Comparison of ENCODE assay signal across 20 mouse cellular contexts in the genomic region with DNA sequence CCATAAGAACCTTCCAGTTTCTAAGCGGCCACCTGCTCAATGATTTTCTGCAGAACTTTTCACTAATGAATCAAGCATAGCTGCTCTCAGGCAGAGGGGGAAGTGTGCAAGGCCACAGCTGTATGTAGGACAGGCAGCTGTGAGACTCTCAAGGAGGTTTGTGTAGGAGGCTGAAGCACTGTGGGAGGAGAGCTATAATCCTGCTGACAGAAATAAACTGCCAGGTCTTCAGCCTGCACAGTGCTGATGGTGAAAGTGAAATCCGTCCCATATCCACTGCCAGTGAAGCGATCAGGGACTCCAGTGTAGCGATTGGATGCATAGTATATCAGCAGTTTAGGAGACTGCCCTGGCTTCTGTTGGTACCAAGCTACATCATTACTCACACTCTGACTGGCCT.
DNase-seq lines count a peak whose midpoint lies in the region; ATAC-seq lines count a peak whose summit lies in the region.
"Had no signal": no experiment of that assay in that cellular context is flagged by ENCODE, and none has a peak within 500 bp of the region (broad histone marks: within the 10 kb centered on the region; RNA-seq: fewer than 3 reads in every experiment).

No protein-coding gene starts in this region.

- no peak overlapping the region for H3K4me3 ChIP-seq in kidney, embryonic 14.5 days (ENCODE audit: low read length)
- no peak overlapping the region for H3K4me3 ChIP-seq in heart, embryonic 12.5 days
- H3K4me3 ChIP-seq: erythroblast, embryonic 14.5 days; forebrain, embryonic 15.5 days; heart, adult 2 months; hindbrain, embryonic 10.5 days; midbrain, embryonic 12.5 days; neural tube, embryonic 13.5 days had no signal

- DNase-seq in kidney, adult 8-10 months: no peak
- peak; percentile 2 to 20 for DNase-seq in left cerebral cortex, adult 18-20 months (ENCODE audit: low spot score in 2 of 2)
- DNase-seq in left cerebral cortex, postnatal 4 days: no peak
- DNase-seq in B cell, adult 2 months: peak; percentile 1 to 12
- DNase-seq in left cerebral cortex, postnatal 14 days (ENCODE audit: low spot score in 2 of 2): peak; percentile 5 to 39
- DNase-seq: adrenal gland, postnatal 25 days; cerebellum, adult 2 months; gastrocnemius, postnatal 14 days; heart, adult 2 months; thymus, postnatal 4 days had no signal

- no peaks in the 10 kb centered on the region for H3K36me3 ChIP-seq in kidney, embryonic 14.5 days (ENCODE audit: control insufficient read depth, insufficient read depth, low read length)
- H3K36me3 ChIP-seq in heart, embryonic 12.5 days: no peaks in the 10 kb centered on the region
- H3K36me3 ChIP-seq: forebrain, embryonic 15.5 days; hindbrain, embryonic 10.5 days; midbrain, embryonic 12.5 days; neural tube, embryonic 13.5 days had no signal

- H3K27me3 ChIP-seq in kidney, embryonic 14.5 days (ENCODE audit: control insufficient read depth, insufficient read depth, low read length): no peaks in the 10 kb centered on the region
- H3K27me3 ChIP-seq in heart, embryonic 12.5 days (replicated peaks): no peaks in the 10 kb centered on the region
- H3K27me3 ChIP-seq: forebrain, embryonic 15.5 days; midbrain, embryonic 12.5 days; neural tube, embryonic 13.5 days; Patski had no signal

- no peaks in the 10 kb centered on the region for H3K9me3 ChIP-seq in kidney, embryonic 14.5 days (ENCODE audit: control insufficient read depth, low read length)
- no peaks in the 10 kb centered on the region for H3K9me3 ChIP-seq in heart, embryonic 12.5 days (replicated peaks)
- H3K9me3 ChIP-seq: forebrain, embryonic 15.5 days; hindbrain, embryonic 10.5 days; midbrain, embryonic 12.5 days; neural tube, embryonic 13.5 days had no signal

- H3K9ac ChIP-seq in kidney, embryonic 14.5 days (ENCODE audit: low read depth, low read length): no peak overlapping the region
- H3K9ac ChIP-seq in heart, embryonic 12.5 days: no peak overlapping the region
- H3K9ac ChIP-seq: forebrain, embryonic 15.5 days; lung, embryonic 14.5 days; midbrain, embryonic 12.5 days; neural tube, embryonic 13.5 days had no signal

- 27% methylated on average over 4 of the region's 4 CpGs for WGBS in kidney, embryonic 14.5 days
- 60% methylated on average over 4 of the region's 4 CpGs for WGBS in heart, embryonic 12.5 days

- ATAC-seq in kidney, embryonic 14.5 days (ENCODE audit: low FRiP score, low TSS enrichment): peak; percentile 88
- ATAC-seq in heart, embryonic 12.5 days (ENCODE audit: insufficient number of reproducible peaks, low FRiP score): no peak
- ATAC-seq: forebrain, embryonic 15.5 days; Patski had no signal

- no peak overlapping the region for H3K27ac ChIP-seq in kidney, embryonic 14.5 days (ENCODE audit: low read depth, low read length)
- H3K27ac ChIP-seq in heart, embryonic 12.5 days (ENCODE audit: poor library complexity, severe bottlenecking): no peak overlapping the region
- H3K27ac ChIP-seq: forebrain, embryonic 15.5 days; heart, adult 2 months; hindbrain, embryonic 10.5 days; macrophage; midbrain, embryonic 12.5 days; neural tube, embryonic 13.5 days had no signal

- intact Hi-C loops in left cerebral cortex, postnatal 4 days (cut with DNase I): no loop called here
- intact Hi-C loops in left cerebral cortex, postnatal 14 days (cut with DNase I): no loop called here

- no peaks in the 10 kb centered on the region for H3K4me1 ChIP-seq in kidney, embryonic 14.5 days (ENCODE audit: control insufficient read depth, insufficient read depth, low read length)
- no peaks in the 10 kb centered on the region for H3K4me1 ChIP-seq in heart, embryonic 12.5 days (replicated peaks)
- H3K4me1 ChIP-seq: forebrain, embryonic 15.5 days; hindbrain, embryonic 10.5 days; midbrain, embryonic 12.5 days; neural tube, embryonic 13.5 days had no signal

- H3K4me2 ChIP-seq in kidney, embryonic 14.5 days (replicated peaks; ENCODE audit: low read depth, low read length): no peak overlapping the region
- H3K4me2 ChIP-seq in heart, embryonic 12.5 days: no peak overlapping the region
- H3K4me2 ChIP-seq: forebrain, embryonic 15.5 days; lung, embryonic 14.5 days; midbrain, embryonic 12.5 days; neural tube, embryonic 13.5 days had no signal

Comparison
In these comparisons a context has a peak if more than half of its experiments do, and no peak if none do; other contexts are left out.
1. DNase-seq: peak in left cerebral cortex, adult 18-20 months (2 of 2), B cell, adult 2 months (2 of 2) and left cerebral cortex, postnatal 14 days (2 of 2); none in kidney, adult 8-10 months (0 of 2) and left cerebral cortex, postnatal 4 days (single experiment).